In the genomic region with DNA sequence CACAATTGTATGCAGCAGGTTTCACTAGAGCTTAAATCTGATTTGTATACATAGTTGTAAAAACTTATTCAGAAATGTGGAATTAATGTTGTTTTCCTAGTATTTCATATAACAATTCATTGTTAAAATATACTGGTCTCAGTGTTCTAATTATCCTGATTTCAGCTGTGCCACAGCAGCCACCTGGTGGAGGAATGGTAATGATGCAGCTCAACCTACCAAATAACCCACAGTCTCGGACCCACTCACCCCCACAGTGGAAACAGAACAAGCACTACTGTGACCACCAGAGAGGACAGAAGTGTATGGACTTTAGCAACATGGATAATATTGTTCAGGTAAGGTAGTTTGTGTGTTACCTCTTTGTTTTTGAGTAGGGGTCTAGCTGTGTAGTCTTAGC, we compare ENCODE assay signal across 15 mouse cellular contexts. TPM values are rescaled to one million over a fixed set of nuclear protein-coding genes. Genes with fewer than 3 reads are reported as not detected.
A peak's percentile ranks its signal among the peaks of the same experiment; 100 is the strongest.
DNase-seq lines count a peak whose midpoint lies in the region; ATAC-seq and TF ChIP-seq lines count a peak whose summit lies in the region.
"Had no signal": no experiment of that assay in that cellular context is flagged by ENCODE, and none has a peak within 500 bp of the region (broad histone marks: within the 10 kb centered on the region; RNA-seq: fewer than 3 reads in every experiment).

No protein-coding gene starts in this region.

- H3K27ac ChIP-seq in layer of hippocampus, adult 2 months, result no peak overlapping the region
- H3K27ac ChIP-seq: macrophage had no signal

- peak; percentile 14 for DNase-seq in embryo, embryonic 10 days (ENCODE audit: low spot score)
- DNase-seq in embryo, embryonic 11 days, result no peak
- DNase-seq in layer of hippocampus, adult 2 months (ENCODE audit: low spot score in 2 of 2), result no peak
- DNase-seq in layer of hippocampus, adult 9-11 months, result no peak
- DNase-seq in ES-CJ7 (ENCODE audit: low read depth, low spot score), result peak; percentile 82
- DNase-seq in adrenal gland, postnatal 4 days (ENCODE audit: low spot score in 2 of 2), result no peak
- DNase-seq: cerebellum, postnatal 36 days; gastrocnemius, postnatal 25 days; heart, postnatal 14 days; kidney, adult 18-20 months; thymus, postnatal 4 days had no signal

- ATAC-seq in megakaryocyte, adult 5-6 weeks (ENCODE audit: poor library complexity, severe bottlenecking), result 0 out of 2 replicates have a peak, but pooled peaks have one; percentile 47
- no peak for ATAC-seq in erythroid progenitor cell, adult 5-6 weeks (replicated peaks; ENCODE audit: low FRiP score, poor library complexity, severe bottlenecking)

- peak; percentile 74 for TF ChIP-seq CTCF in layer of hippocampus, adult 2 months (conservative IDR thresholded peaks at IDR 0.05)

- no peak overlapping the region for H3K4me3 ChIP-seq in layer of hippocampus, adult 2 months
- H3K4me3 ChIP-seq: myocyte had no signal

RNA-seq across cellular contexts. Expression of a gene that starts 20.5 kb away (rescaled TPM):
- total RNA-seq in layer of hippocampus, adult 2 months (2021), result 10 to 100 TPM; 61.7 to 62.8 TPM
- 41.6 and 45.3 TPM in 2 replicates for total RNA-seq in megakaryocyte, adult 5-6 weeks (2015)
- total RNA-seq in megakaryocyte, adult 5-6 weeks (2017), result 92.8 and 130 TPM in 2 replicates
- 10 to 100 TPM; 65.2 to 67.4 TPM for total RNA-seq in adrenal gland, postnatal 4 days (2021)
- 10.1 and 13.4 TPM in 2 replicates for total RNA-seq in erythroid progenitor cell, adult 5-6 weeks (2015; ENCODE audit: low replicate concordance)
- total RNA-seq in erythroid progenitor cell, adult 5-6 weeks (2017; ENCODE audit: low replicate concordance), result 52.7 and 62.5 TPM in 2 replicates

Comparison
In these comparisons a context has a peak if more than half of its experiments do, and no peak if none do; other contexts are left out.
1. DNase-seq: peak in embryo, embryonic 10 days (single experiment) and ES-CJ7 (single experiment); none in embryo, embryonic 11 days (single experiment), layer of hippocampus, adult 2 months (0 of 2), layer of hippocampus, adult 9-11 months (single experiment) and adrenal gland, postnatal 4 days (0 of 2).